Mouse (Mus musculus) myocyte (in vitro differentiated cells): ENCODE measurements at regions not wholly inside any gene's neighbourhood (a gene's known extent, or its start where the extent isn't known, plus 50 kb on each side); places are given as distances from the start of the nearest gene placed in this dataset.

Experiments used
- CEBPB ChIP-seq: IDR thresholded peaks from 2 replicates; pipeline ENCODE4 v1.6.1; 2011; ENCODE audit warnings: mild to moderate bottlenecking, moderate library complexity; ENCODE audit not compliant: poor library complexity, insufficient read depth, severe bottlenecking
- E2F4 ChIP-seq: IDR thresholded peaks from one replicate; pipeline ENCODE4 v1.6.1; 2011; ENCODE audit warnings: mild to moderate bottlenecking, control low read depth, moderate library complexity; ENCODE audit not compliant: insufficient read depth
- MAX ChIP-seq: IDR thresholded peaks from one replicate; pipeline ENCODE4 v1.6.1; 2011; ENCODE audit warnings: low read depth, mild to moderate bottlenecking, control low read depth
- POLR2A ChIP-seq: IDR thresholded peaks from one replicate; pipeline ENCODE4 v1.6.1; 2011; ENCODE audit warnings: low read depth, mild to moderate bottlenecking, control low read depth, moderate library complexity; ENCODE audit not compliant: insufficient read length
- SRF ChIP-seq: IDR thresholded peaks from one replicate; pipeline ENCODE4 v1.6.1; 2011; ENCODE audit warnings: low read depth; ENCODE audit not compliant: control insufficient read depth, insufficient read length
- TCF12 ChIP-seq: IDR thresholded peaks from one replicate; pipeline ENCODE4 v1.6.1; 2011; ENCODE audit warnings: mild to moderate bottlenecking, control low read depth; ENCODE audit not compliant: poor library complexity, insufficient read depth, severe bottlenecking
- USF1 ChIP-seq: IDR thresholded peaks from one replicate; pipeline ENCODE4 v1.6.1; 2011; ENCODE audit warnings: low read depth, mild to moderate bottlenecking, control low read depth, moderate library complexity

- TF ChIP-seq USF1: no peak
- TF ChIP-seq POLR2A: no peak
- TF ChIP-seq TCF12: no peak
- TF ChIP-seq SRF: no peak
- no peak for TF ChIP-seq E2F4
- no peak for TF ChIP-seq MAX
- TF ChIP-seq CEBPB: no peak
Measured at GRCm38 (mm10) chr2:133397566-133397965, 154.4 kb upstream of the Bmp2 start.
